Comparison of ENCODE assay signal across 28 mouse cellular contexts in the genomic region with DNA sequence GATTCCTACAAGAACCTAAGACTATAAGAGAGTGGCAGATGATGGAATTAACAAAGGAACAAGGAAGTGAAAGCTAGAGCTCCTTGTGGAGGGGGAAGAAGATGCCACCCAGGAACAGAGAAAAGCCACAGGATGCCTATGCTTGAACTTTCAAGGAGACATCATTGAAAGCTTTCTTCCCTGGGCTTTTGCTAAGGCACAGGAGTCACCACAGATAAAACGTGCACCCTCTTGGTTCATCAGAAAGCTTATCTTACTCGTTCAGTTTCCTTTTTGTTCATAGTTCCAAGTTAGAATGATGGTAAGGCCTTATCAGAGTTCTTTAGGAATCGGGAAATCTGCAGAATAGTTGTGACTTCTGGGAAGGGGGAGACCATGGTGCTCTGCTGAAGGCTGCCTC.
DNase-seq lines count a peak whose midpoint lies in the region; ATAC-seq and TF ChIP-seq lines count a peak whose summit lies in the region.
"Had no signal": no experiment of that assay in that cellular context is flagged by ENCODE, and none has a peak within 500 bp of the region (broad histone marks: within the 10 kb centered on the region; RNA-seq: fewer than 3 reads in every experiment).

No protein-coding gene starts in this region.

- H3K9me3 ChIP-seq in midbrain, embryonic 11.5 days (ENCODE audit: control insufficient read depth, low read length) = no peaks in the 10 kb centered on the region
- H3K9me3 ChIP-seq in midbrain, postnatal 0 days (ENCODE audit: low read length) = no peaks in the 10 kb centered on the region
- H3K9me3 ChIP-seq: heart, embryonic 12.5 days; heart, embryonic 15.5 days; hindbrain, embryonic 10.5 days had no signal

- 77% methylated on average over 3 of the region's 3 CpGs for WGBS in midbrain, embryonic 11.5 days
- WGBS in midbrain, postnatal 0 days = 69% methylated on average over 3 of the region's 3 CpGs

- no peak overlapping the region for H3K27ac ChIP-seq in midbrain, embryonic 11.5 days (ENCODE audit: low read depth, low read length)
- H3K27ac ChIP-seq in midbrain, postnatal 0 days (ENCODE audit: low read depth, low read length) = no peak overlapping the region
- H3K27ac ChIP-seq: gastrocnemius, adult 2 months; heart, embryonic 15.5 days; hindbrain, embryonic 10.5 days; hindbrain, embryonic 14.5 days; hindbrain, postnatal 0 days had no signal

- no peak overlapping the region for H3K4me2 ChIP-seq in midbrain, embryonic 11.5 days
- H3K4me2 ChIP-seq in midbrain, postnatal 0 days (ENCODE audit: low read depth, low read length, poor library complexity, severe bottlenecking) = no peak overlapping the region
- H3K4me2 ChIP-seq: heart, embryonic 12.5 days; heart, embryonic 15.5 days; hindbrain, embryonic 14.5 days had no signal

- no peaks in the 10 kb centered on the region for H3K4me1 ChIP-seq in midbrain, embryonic 11.5 days (ENCODE audit: control insufficient read depth, insufficient read depth, low read length)
- H3K4me1 ChIP-seq in midbrain, postnatal 0 days (ENCODE audit: insufficient read depth, low read length) = no peaks in the 10 kb centered on the region
- H3K4me1 ChIP-seq: heart, embryonic 12.5 days; heart, embryonic 15.5 days; hindbrain, embryonic 10.5 days had no signal

- H3K36me3 ChIP-seq in midbrain, embryonic 11.5 days (ENCODE audit: control insufficient read depth, insufficient read depth, low read length) = no peaks in the 10 kb centered on the region
- H3K36me3 ChIP-seq in midbrain, postnatal 0 days (ENCODE audit: insufficient read depth, low read length) = no peaks in the 10 kb centered on the region
- H3K36me3 ChIP-seq: heart, embryonic 12.5 days; heart, embryonic 15.5 days; hindbrain, embryonic 10.5 days had no signal

- H3K27me3 ChIP-seq in midbrain, embryonic 11.5 days (ENCODE audit: control insufficient read depth, insufficient read depth, low read length) = peaks cover 5% of the 10 kb centered on the region
- H3K27me3 ChIP-seq in midbrain, postnatal 0 days (ENCODE audit: insufficient read depth, low read length) = no peaks in the 10 kb centered on the region; the same call in 1 of the 2 replicates
- H3K27me3 ChIP-seq: heart, embryonic 15.5 days had no signal

- ATAC-seq in granulocyte monocyte progenitor cell, adult 5-6 weeks (replicated peaks; ENCODE audit: poor library complexity, severe bottlenecking) = peak; percentile 78
- ATAC-seq in megakaryocyte-erythroid progenitor cell, adult 5-6 weeks (replicated peaks; ENCODE audit: low FRiP score, low TSS enrichment, poor library complexity, severe bottlenecking) = peak; percentile 65
- no peak for ATAC-seq in midbrain, embryonic 11.5 days (ENCODE audit: low FRiP score)
- ATAC-seq in midbrain, postnatal 0 days (ENCODE audit: low FRiP score) = no peak
- ATAC-seq: CD4-positive, CD25-positive, alpha-beta regulatory T cell, adult 4 months; forebrain, embryonic 14.5 days; forebrain, postnatal 0 days; hindbrain, postnatal 0 days; intestine, embryonic 16.5 days; Patski had no signal

- no peak overlapping the region for H3K9ac ChIP-seq in midbrain, embryonic 11.5 days (ENCODE audit: low read length)
- H3K9ac ChIP-seq in midbrain, postnatal 0 days (replicated peaks; ENCODE audit: low read length, poor library complexity, severe bottlenecking) = no peak overlapping the region
- H3K9ac ChIP-seq: forebrain, postnatal 0 days; heart, embryonic 12.5 days; heart, embryonic 15.5 days; hindbrain, embryonic 14.5 days had no signal

- no peak for TF ChIP-seq CTCF in midbrain, postnatal 0 days (IDR thresholded peaks at IDR 0.05)

- no peak overlapping the region for H3K4me3 ChIP-seq in midbrain, embryonic 11.5 days (ENCODE audit: low read depth, low read length)
- no peak overlapping the region for H3K4me3 ChIP-seq in midbrain, postnatal 0 days (ENCODE audit: low read depth, low read length)
- H3K4me3 ChIP-seq: gastrocnemius, adult 2 months; heart, embryonic 12.5 days; heart, embryonic 15.5 days; hindbrain, embryonic 10.5 days had no signal

- DNase-seq in MEL-GATA-1-ER (ENCODE audit: extremely low read depth, low read depth) = peak; percentile 28
- DNase-seq in B cell, adult 2 months = no peak
- DNase-seq in midbrain, embryonic 11.5 days (ENCODE audit: low spot score, missing footprints) = no peak
- no peak for DNase-seq in midbrain, postnatal 0 days (ENCODE audit: low spot score)
- DNase-seq: adrenal gland, postnatal 10 days; adrenal gland, postnatal 36 days; cerebellum, adult 11 months; cerebellum, adult 2 months; cerebellum, adult 9-11 months; cerebellum, postnatal 25 days; embryo, embryonic 11 days; forebrain, postnatal 0 days; gastrocnemius, adult 2 months; gastrocnemius, postnatal 14 days; heart, adult 18-20 months; heart, postnatal 10 days; heart, postnatal 36 days had no signal

Comparison
In these comparisons a context has a peak if more than half of its experiments do, and no peak if none do; other contexts are left out.
1. ATAC-seq: peak in granulocyte monocyte progenitor cell, adult 5-6 weeks (single experiment) and megakaryocyte-erythroid progenitor cell, adult 5-6 weeks (single experiment); none in midbrain, embryonic 11.5 days (single experiment) and midbrain, postnatal 0 days (single experiment).